Mouse (Mus musculus) heart, postnatal 0 days (tissue): ENCODE results near the gene Krt35.

Source experiments
- CTCF ChIP-seq: IDR thresholded peaks from 2 replicates; pipeline ENCODE4 v1.5.1; 2016; ENCODE audit warnings: antibody characterized with exemption, control low read depth, low read depth
- EP300 ChIP-seq: IDR thresholded peaks from 2 replicates; pipeline ENCODE4 v1.6.1; 2016; ENCODE audit warnings: antibody characterized with exemption, low read depth

- TF ChIP-seq CTCF: no peak
- TF ChIP-seq EP300: no peak
Measured at GRCm38 (mm10) chr11:100139391-100139790, 43.4 kb upstream of the Krt35 start.
